21 mouse cellular contexts compared by ENCODE assay signal in genomic region chr15:43609901-43610300, GRCm38 (mm10).
DNase-seq lines count a peak whose midpoint lies in the region; ATAC-seq and TF ChIP-seq lines count a peak whose summit lies in the region.
"Had no signal": no experiment of that assay in that cellular context is flagged by ENCODE, and none has a peak within 500 bp of the region (broad histone marks: within the 10 kb centered on the region; RNA-seq: fewer than 3 reads in every experiment).

No protein-coding gene starts in this region.

- no peak overlapping the region for H3K4me2 ChIP-seq in forebrain, postnatal 0 days (ENCODE audit: low read depth)
- no peak overlapping the region for H3K4me2 ChIP-seq in forebrain, embryonic 11.5 days (ENCODE audit: low read depth, low read length, severe bottlenecking)
- H3K4me2 ChIP-seq: embryonic facial prominence, embryonic 15.5 days; liver, embryonic 11.5 days had no signal

- no peak overlapping the region for H3K9ac ChIP-seq in forebrain, postnatal 0 days
- no peak overlapping the region for H3K9ac ChIP-seq in forebrain, embryonic 11.5 days (ENCODE audit: low read length)
- H3K9ac ChIP-seq: embryonic facial prominence, embryonic 15.5 days had no signal

- H3K4me1 ChIP-seq in forebrain, postnatal 0 days (ENCODE audit: insufficient read depth) = no peaks in the 10 kb centered on the region
- H3K4me1 ChIP-seq in forebrain, embryonic 11.5 days (replicated peaks; ENCODE audit: control insufficient read depth, insufficient read depth, low read length) = 0 out of 2 replicates have a peak, but pooled peaks cover 2% of the 10 kb centered on the region
- H3K4me1 ChIP-seq: embryonic facial prominence, embryonic 15.5 days had no signal

- H3K27me3 ChIP-seq in forebrain, postnatal 0 days (ENCODE audit: insufficient read depth, low read length) = no peaks in the 10 kb centered on the region
- no peaks in the 10 kb centered on the region for H3K27me3 ChIP-seq in forebrain, embryonic 11.5 days (ENCODE audit: control insufficient read depth, insufficient read depth, low read length)
- H3K27me3 ChIP-seq: CH12.LX; embryonic facial prominence, embryonic 15.5 days had no signal

- no peak overlapping the region for H3K27ac ChIP-seq in forebrain, postnatal 0 days (ENCODE audit: low read depth, low read length)
- H3K27ac ChIP-seq in forebrain, embryonic 11.5 days (ENCODE audit: low read depth, low read length) = no peak overlapping the region
- peak overlapping the region; percentile 47; the same call in 1 of the 2 replicates for H3K27ac ChIP-seq in layer of hippocampus, adult 2 months
- H3K27ac ChIP-seq: embryonic facial prominence, embryonic 15.5 days; forebrain, embryonic 10.5 days; heart, adult 2 months had no signal

- no peak overlapping the region for H3K4me3 ChIP-seq in forebrain, postnatal 0 days (ENCODE audit: low read depth, low read length)
- no peak overlapping the region for H3K4me3 ChIP-seq in forebrain, embryonic 11.5 days (ENCODE audit: low read depth, low read length)
- H3K4me3 ChIP-seq in layer of hippocampus, adult 2 months = no peak overlapping the region
- H3K4me3 ChIP-seq: embryonic facial prominence, embryonic 15.5 days; forebrain, embryonic 10.5 days; heart, adult 2 months had no signal

- TF ChIP-seq CTCF in forebrain, postnatal 0 days (IDR thresholded peaks at IDR 0.05; ENCODE audit: low read depth) = no peak
- TF ChIP-seq CTCF in layer of hippocampus, adult 2 months (conservative IDR thresholded peaks at IDR 0.05) = no peak

- 68% methylated on average over 2 of the region's 2 CpGs for WGBS in forebrain, postnatal 0 days
- 82% methylated on average over 2 of the region's 2 CpGs for WGBS in forebrain, embryonic 11.5 days

- H3K9me3 ChIP-seq in forebrain, postnatal 0 days (ENCODE audit: low read length) = no peaks in the 10 kb centered on the region
- no peaks in the 10 kb centered on the region for H3K9me3 ChIP-seq in forebrain, embryonic 11.5 days (ENCODE audit: control insufficient read depth, low read length)
- H3K9me3 ChIP-seq: embryonic facial prominence, embryonic 15.5 days; forebrain, embryonic 10.5 days had no signal

- ATAC-seq in forebrain, postnatal 0 days = peak; percentile 32; the same call in 1 of the 2 replicates
- no peak for ATAC-seq in forebrain, embryonic 11.5 days (replicated peaks; ENCODE audit: low FRiP score)
- ATAC-seq: midbrain, embryonic 16.5 days had no signal

- DNase-seq in forebrain, postnatal 0 days = peak; percentile 8
- DNase-seq in forebrain, embryonic 11.5 days (ENCODE audit: low spot score) = no peak
- peak; percentile 14 to 71 for DNase-seq in layer of hippocampus, adult 2 months (ENCODE audit: low spot score in 2 of 2)
- no peak for DNase-seq in layer of hippocampus, postnatal 36 days
- peak; percentile 80 for DNase-seq in brain, adult 2 months (ENCODE audit: low read depth, low spot score)
- peak; percentile 67 for DNase-seq in telencephalon, adult 2 months (ENCODE audit: low read depth, low spot score)
- no peak for DNase-seq in kidney, postnatal 4 days
- DNase-seq: gastrocnemius, postnatal 10 days; heart, adult 2 months; heart, postnatal 36 days; kidney, adult 11 months; kidney, postnatal 14 days; lung, adult 18-20 months; lung, postnatal 14 days; right cerebral cortex, postnatal 4 days; thymus, postnatal 14 days had no signal

- no peaks in the 10 kb centered on the region for H3K36me3 ChIP-seq in forebrain, postnatal 0 days (ENCODE audit: insufficient read depth)
- no peaks in the 10 kb centered on the region for H3K36me3 ChIP-seq in forebrain, embryonic 11.5 days (ENCODE audit: control insufficient read depth, insufficient read depth, low read length)
- H3K36me3 ChIP-seq: embryonic facial prominence, embryonic 15.5 days; forebrain, embryonic 10.5 days had no signal

Comparison
In these comparisons a context has a peak if more than half of its experiments do, and no peak if none do; other contexts are left out.
1. DNase-seq: peak in forebrain, postnatal 0 days (single experiment), layer of hippocampus, adult 2 months (2 of 2), brain, adult 2 months (single experiment) and telencephalon, adult 2 months (single experiment); none in forebrain, embryonic 11.5 days (single experiment), layer of hippocampus, postnatal 36 days (0 of 2) and kidney, postnatal 4 days (0 of 2).